Mouse (Mus musculus) monocyte, adult 2 months (primary cell): ENCODE results near the gene Gm27027.

Experiments
- DNase-seq, 2 experiments: peaks; one replicate each; pipeline ENCODE4 v3.0.0; 2022; ENCODE audit warnings: low spot score in 2 of 2, low read depth in 1 of 2

Gm27027 gene

GRCm38 (mm10) chr2:93976436-93977252 is 19.5 kb downstream of the Gm27027 start:
- no peak for DNase-seq

DNA sequence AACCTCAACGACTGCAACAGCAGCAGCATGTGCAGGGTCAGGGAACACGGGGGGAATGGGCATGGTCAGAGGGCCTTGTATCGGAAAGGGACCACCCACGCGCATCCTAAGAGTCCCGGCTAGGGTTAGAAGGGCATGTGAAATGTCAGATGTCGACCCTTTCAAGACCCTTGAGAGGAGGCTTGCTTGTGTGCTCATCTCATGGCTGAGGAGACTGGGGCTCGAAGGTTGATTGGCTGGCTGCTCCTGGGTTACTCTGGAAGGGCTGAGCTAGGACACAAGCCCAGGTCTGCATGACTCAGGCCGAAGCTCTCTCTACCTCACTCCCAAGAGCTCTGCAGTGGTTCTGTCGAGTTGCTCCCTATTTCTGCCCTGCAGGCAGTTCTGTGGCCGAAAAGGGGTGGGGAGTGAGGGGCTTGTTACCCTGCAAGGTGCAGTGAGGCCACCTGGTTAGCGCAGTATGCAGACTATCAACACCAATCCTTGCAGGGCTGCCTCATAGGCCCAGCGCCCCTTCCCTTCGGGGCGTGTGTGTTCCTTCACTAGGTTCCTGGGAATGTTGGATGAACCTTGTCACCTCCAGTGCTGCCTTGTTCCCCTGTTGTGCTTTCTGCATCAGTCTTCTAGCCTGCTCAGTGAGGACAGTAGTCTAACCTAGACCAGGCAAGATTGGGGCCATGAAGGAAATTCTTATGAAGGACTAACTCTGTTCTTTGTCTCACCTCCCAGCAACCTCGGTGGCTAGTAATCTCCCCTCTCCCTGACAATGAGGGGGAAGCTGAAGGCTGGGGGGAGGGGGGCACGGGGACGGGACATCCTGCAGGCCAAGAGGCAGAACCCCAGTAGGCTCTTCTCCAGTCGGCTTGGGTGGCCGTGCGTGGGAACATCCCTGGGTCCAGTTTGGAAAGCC is 20.4 kb downstream of the Gm27027 start:
- DNase-seq: no peak

DNA sequence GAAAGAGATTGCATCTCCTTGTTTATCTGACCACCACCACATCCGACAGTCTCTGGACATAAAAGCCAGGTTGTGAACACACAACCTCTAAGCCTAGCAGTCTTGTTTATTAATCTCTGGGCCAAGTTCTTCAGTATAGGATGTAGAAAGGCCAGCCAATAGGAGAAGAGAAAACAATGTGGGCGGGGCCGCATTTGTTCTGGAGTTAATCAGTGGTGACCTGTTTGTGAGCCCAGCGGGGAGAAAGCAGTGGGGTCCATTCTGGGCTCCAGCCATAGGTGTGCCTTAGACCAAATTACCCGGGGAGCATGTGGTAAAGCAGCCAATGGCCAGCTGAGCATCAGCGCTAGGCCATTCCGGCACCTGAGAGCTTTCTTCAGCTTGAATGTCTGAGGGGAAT is 21.1 kb downstream of the Gm27027 start:
- no peak for DNase-seq

DNA sequence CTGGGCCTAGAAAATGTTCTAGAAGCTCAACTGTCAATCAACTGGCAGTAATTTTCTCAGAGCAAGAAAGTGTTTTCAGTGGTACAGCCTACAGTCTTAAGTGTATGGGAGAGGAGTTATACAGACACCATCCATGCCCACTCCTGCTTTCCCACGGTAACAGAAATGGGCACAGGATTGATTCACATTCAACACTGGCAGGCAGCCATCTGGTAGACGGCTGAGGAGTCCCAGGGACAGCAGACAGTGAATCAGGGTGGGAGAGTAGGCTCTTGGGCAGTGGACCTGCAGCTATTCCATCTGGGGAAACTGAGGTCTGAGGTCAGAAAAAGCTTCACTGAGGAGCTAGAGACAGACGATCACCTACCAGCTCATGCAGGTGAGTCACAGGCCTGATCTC is 24.5 kb downstream of the Gm27027 start:
- DNase-seq: no peak

GRCm38 (mm10) chr2:93964494-93965160 is 31.5 kb downstream of the Gm27027 start:
- DNase-seq: no peak

- no peak for DNase-seq
Observed at GRCm38 (mm10) chr2:93963802-93964201, 32.4 kb downstream of the Gm27027 start.

DNA sequence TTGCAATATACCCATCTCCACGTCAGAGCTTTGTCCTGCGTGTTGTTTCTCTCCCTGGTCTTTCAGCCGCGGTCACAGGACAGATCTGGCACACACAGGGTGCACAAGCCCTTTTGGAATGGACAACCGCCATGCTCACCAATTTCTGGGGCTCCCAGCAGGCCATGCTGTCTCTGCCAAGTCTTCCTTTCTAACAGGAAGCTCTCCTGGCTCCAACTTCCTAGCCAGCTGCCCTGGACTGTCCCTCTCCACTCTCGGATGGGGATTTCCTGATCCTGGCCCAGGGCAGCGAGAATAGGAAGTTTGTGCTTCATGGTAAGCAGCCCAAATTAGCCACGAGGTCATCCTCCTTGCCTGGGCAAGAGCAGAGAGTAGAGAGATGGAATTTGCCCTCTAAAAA is 34.4 kb downstream of the Gm27027 start:
- no peak for DNase-seq

- no peak for DNase-seq
Observed at GRCm38 (mm10) chr2:93959346-93959745, 36.8 kb downstream of the Gm27027 start.

DNA sequence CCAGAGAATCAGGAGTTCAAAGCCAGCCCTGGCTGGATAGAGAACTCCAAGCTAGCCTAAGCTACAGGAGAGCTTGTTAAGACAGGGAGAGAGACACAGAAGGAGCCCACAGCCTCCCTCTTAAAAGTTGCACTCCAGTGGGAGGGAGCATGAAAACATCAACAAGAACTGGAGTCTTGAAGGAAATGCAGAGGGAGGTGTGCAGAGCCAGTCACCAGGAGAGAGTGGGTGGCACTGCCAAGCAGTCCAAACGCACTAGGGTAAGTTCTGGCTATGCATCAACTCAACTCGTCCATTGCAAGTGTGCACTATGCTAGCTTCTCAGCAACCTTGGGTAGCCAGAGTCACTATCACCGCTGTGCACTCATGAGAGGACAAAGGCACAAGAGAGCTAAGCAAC is 37.9 kb downstream of the Gm27027 start:
- no peak for DNase-seq

DNA sequence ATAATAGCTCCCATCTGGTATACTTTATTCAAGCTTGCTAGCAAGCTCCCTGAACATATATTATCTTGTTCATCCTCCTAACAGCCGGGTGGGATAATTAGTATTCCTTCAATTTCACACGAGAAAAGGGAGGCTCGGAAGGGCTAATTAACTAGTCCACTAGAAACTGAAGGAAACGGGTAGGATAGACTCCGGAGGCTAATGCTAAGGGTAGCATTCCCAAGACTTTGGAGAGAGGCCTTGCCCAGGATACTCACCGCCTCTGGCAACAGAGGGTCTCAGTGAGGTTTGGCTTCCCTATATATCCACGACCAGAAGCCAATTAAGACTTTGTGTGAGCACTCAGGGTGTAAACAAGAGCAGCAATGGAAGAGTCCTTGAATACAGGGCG is 38.4 kb downstream of the Gm27027 start:
- DNase-seq: no peak

GRCm38 (mm10) chr2:93956908-93957784 is 39.0 kb downstream of the Gm27027 start, which contains the start of gene Gm13889:
Gm13889 (minus strand) TSS chr2:93957201.
- no peak for DNase-seq

DNA sequence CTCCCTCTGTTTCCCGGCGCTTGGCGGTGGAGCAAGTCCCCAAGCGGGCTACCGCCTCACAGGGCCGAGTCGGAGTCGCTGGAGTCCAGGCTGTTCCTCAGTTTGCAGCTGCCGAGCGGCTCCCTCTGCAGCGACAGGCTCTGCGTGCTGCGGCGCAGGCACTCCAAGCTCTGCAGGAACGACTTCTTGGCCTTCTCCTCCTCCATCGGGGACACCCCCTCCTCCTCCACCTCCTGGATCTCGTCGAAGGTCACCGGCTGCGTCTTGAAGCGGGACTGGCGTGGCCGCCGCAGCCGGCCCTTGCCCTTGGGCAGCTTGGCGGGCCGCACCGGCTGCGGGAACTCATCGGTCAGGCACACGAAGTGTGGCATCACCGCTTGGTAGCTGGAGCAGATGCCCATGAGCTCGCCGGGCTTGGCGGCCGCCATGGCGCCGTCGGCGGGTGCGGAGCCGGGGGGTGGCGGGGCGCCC is 39.8 kb downstream of the Gm27027 start:
- DNase-seq: no peak

DNA sequence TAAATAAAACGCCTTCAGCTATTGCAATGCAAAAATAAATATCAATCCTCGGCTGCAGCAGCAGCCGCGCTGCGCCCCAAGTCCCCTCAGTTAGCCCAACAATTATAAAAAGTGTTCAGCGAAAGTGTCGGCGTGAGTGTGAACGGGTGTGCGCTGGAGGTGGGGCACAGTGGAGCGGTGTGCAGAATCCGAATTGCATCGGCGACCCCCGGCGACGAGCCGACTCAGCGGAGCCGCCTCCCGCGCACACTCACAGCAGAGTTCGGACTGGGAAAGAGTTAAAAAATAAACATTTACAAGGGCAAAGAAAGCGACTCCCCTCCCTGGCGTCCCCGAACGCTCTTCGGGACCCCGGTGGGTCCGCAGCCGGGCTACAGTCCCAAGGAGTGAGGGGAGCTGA is 40.3 kb downstream of the Gm27027 start:
- DNase-seq: no peak

GRCm38 (mm10) chr2:93954781-93955578 is 41.2 kb downstream of the Gm27027 start:
- no peak for DNase-seq

- DNase-seq: no peak
Observed at GRCm38 (mm10) chr2:93953726-93954125, 42.4 kb downstream of the Gm27027 start.

GRCm38 (mm10) chr2:93946976-93947375 is 49.2 kb downstream of the Gm27027 start:
- no peak for DNase-seq

DNA sequence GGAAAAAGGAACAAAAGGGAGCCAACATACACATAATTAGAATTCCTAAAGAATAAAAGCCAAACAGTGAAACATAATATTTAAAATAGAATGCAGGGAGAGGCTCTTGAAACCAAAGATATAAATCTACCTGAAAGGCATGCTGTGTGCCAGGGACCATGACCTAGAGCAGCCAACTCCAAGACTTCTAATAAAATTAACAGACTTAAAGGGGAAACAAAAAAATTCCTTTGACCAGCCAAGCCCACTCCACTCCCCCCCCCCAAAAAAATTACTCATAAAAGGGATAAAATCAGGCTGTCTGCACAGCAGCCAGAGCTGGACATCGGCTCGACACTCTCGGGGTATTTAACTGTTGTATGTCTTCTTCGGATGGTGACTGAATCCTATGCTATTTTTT is 51.3 kb downstream of the Gm27027 start:
- no peak for DNase-seq

DNA sequence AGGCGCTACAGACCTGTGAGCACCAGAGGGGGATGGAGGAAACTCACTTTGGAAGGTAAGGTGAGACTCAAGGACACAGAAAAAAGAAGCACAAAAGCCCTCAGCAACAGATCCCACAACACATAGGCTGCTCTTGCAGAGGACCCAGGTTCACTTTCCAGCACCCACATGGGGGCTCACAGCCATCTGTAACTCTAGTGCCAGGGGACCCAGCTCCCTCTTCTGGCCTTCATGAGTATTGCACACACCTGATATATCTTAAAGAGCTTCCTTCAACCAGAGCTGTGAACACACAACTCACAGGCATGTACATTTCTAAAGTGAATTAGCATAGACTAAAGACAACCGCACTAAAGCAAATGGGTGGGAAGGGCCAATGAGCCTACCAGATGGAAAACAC is 52.1 kb downstream of the Gm27027 start:
- no peak for DNase-seq

GRCm38 (mm10) chr2:93941670-93942069 is 54.5 kb downstream of the Gm27027 start:
- no peak for DNase-seq

DNA sequence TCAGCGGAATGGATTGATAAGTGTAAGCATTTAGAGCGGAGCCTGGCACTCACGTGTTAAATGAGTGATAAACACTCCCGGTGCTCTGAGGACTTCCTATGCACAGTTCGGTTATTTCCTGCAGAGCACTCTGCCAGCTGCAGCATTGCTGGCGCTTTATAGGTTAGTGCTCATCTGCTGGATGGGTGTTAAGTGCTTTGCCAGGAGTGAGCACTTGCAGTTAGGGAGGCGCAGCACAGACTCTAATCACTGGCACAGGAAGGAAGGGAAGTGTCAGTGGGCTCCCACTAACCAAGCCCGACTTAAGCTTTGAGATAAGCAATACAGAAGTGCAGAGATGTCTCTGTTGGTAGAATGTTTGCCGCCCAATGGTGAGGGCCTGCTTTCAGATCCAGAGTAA is 57.6 kb downstream of the Gm27027 start:
- DNase-seq: no peak
